Mouse (Mus musculus) retina, postnatal 1 day (tissue): ENCODE data around the gene Lhx6.
"Not testable (repeated sequence)": the region's sequence is repeated elsewhere in the genome, so short reads cannot be mapped to it uniquely, and the experiment has no call there.

ENCODE experiments used
- DNase-seq: peaks from one replicate; pipeline ENCODE4 v3.0.0-alpha.2; 2012

Gene Lhx6

GRCm38 (mm10) chr2:36104956-36105741 is at the start of gene Lhx6:
Lhx6 (minus strand) TSS chr2:36105408.
- peak; percentile 42 for DNase-seq

- not testable (repeated sequence) for DNase-seq
Observed at GRCm38 (mm10) chr2:36152401-36152800, 47.2 kb upstream of the Lhx6 start.

- no peak for DNase-seq
Observed at GRCm38 (mm10) chr2:36148876-36149365, 43.7 kb upstream of the Lhx6 start.

- DNase-seq: no peak
Observed at GRCm38 (mm10) chr2:36139096-36139495, 33.9 kb upstream of the Lhx6 start.

GRCm38 (mm10) chr2:36136300-36136941 is 31.2 kb upstream of the Lhx6 start, which contains the start of the genes Mrrf and Rbm18:
Mrrf (plus strand) TSS chr2:36136389.
Rbm18 (minus strand) TSS chr2:36136773.
- peak; percentile 92 for DNase-seq

- DNase-seq: no peak
Observed at GRCm38 (mm10) chr2:36135887-36136286, 30.7 kb upstream of the Lhx6 start.

GRCm38 (mm10) chr2:36129051-36129450 is 23.8 kb upstream of the Lhx6 start:
- DNase-seq: no peak

- no peak for DNase-seq
Observed at GRCm38 (mm10) chr2:36127973-36128372, 22.8 kb upstream of the Lhx6 start.

GRCm38 (mm10) chr2:36126795-36127429 is 21.7 kb upstream of the Lhx6 start:
- DNase-seq: no peak

- DNase-seq: no peak
Observed at GRCm38 (mm10) chr2:36112632-36113031, 7.4 kb upstream of the Lhx6 start.

GRCm38 (mm10) chr2:36108615-36109014 is 3.4 kb upstream of the Lhx6 start:
- DNase-seq: no peak

- peak; percentile 40 for DNase-seq
Observed at GRCm38 (mm10) chr2:36104436-36104955, 712 bp downstream of the Lhx6 start.

GRCm38 (mm10) chr2:36103555-36104367 is 1.4 kb downstream of the Lhx6 start:
- DNase-seq: peak; percentile 52

- DNase-seq: no peak
Observed at GRCm38 (mm10) chr2:36103069-36103554, 2.1 kb downstream of the Lhx6 start.

- DNase-seq: peak; percentile 50
Observed at GRCm38 (mm10) chr2:36102559-36102946, 2.7 kb downstream of the Lhx6 start.

- DNase-seq: no peak
Observed at GRCm38 (mm10) chr2:36101866-36102558, 3.2 kb downstream of the Lhx6 start.

GRCm38 (mm10) chr2:36099739-36100138 is 5.5 kb downstream of the Lhx6 start:
- no peak for DNase-seq

GRCm38 (mm10) chr2:36098021-36098420 is 7.2 kb downstream of the Lhx6 start:
- no peak for DNase-seq

GRCm38 (mm10) chr2:36097129-36097815 is 7.9 kb downstream of the Lhx6 start:
- peak; percentile 39 for DNase-seq

GRCm38 (mm10) chr2:36093914-36094475 is 11.2 kb downstream of the Lhx6 start:
- no peak for DNase-seq

GRCm38 (mm10) chr2:36093301-36093700 is 11.9 kb downstream of the Lhx6 start:
- DNase-seq: no peak
